Mouse (Mus musculus): Measurements from ENCODE around the gene Elavl4. TPM values are rescaled to one million over a fixed set of nuclear protein-coding genes. Genes with fewer than 3 reads are reported as not detected.

The Elavl4 gene
- polyA plus RNA-seq (2014; fragmentation: Nextera tagmentation; extraction: Ambion mirVana): 83.3 and 112 TPM in 2 replicates

DNA sequence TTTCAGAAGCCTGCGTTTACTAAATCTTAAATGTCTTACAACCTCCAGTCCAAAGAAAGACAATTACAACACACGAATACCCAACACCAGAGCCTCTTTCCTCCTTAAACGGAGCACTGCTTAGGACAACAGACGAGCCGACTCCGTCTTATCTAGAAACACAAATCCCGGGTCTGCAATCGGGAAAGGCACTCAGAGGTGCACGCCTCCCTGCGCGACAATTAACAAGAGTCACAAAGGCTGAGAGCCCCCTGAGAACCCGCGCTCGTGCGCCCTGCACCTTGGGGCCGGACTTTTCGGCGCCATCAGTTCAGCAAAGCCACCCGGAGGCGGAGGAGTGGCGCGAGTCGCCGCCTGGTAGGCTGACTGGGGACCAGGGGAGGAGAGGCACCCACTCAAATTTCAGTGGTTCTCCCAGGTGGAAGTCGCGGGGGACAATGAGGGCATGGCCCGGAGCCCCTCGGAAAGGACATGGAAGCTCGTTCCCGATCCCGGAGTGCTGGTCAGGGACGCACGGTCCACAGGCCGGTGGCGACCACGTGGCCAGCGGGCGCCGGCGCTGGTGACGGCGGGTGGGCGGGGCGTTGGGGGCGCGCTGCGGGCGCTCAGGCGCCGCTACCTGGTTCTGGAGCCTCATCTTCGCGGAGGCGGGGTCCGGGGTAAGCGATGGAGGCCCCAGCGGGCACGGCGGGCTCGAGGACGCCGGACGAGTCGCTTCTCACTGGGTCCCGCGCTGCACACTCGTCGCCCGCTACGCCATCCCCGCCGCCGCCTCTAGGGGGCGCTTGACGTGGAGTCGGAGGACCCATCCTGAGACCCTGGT lies at the start of gene Elavl4:
Gene Elavl4 (minus strand): TSS at position 732 of the 823 bp plus-strand sequence.
- peak within 1 kb of the TSS; percentile 79 for H3K9ac ChIP-seq (replicated peaks; ENCODE audit: low read length)
- no peaks in the 10 kb centered on the region for H3K9me3 ChIP-seq (replicated peaks; ENCODE audit: control insufficient read depth, low read length)
- under 1% methylated on average over 75 of the region's 75 CpGs for WGBS
- no peaks in the 10 kb centered on the region for H3K4me1 ChIP-seq (ENCODE audit: control insufficient read depth, insufficient read depth, low read length)
- peak within 1 kb of the TSS; percentile 49 for H3K4me3 ChIP-seq (ENCODE audit: low read depth, low read length)
- ATAC-seq (replicated peaks; ENCODE audit: insufficient number of reproducible peaks, low FRiP score, low TSS enrichment, low read depth): peak; percentile 96
- peak within 1 kb of the TSS; percentile 68 for H3K4me2 ChIP-seq (ENCODE audit: low read depth, low read length)
- peak within 1 kb of the TSS; percentile 70 for H3K27ac ChIP-seq (replicated peaks; ENCODE audit: low read depth, low read length)
- no peaks in the 10 kb centered on the region for H3K36me3 ChIP-seq (replicated peaks; ENCODE audit: control insufficient read depth, insufficient read depth, low read depth, low read length)
- no peaks in the 10 kb centered on the region for H3K27me3 ChIP-seq (ENCODE audit: control insufficient read depth, insufficient read depth, low read length)
- DNase-seq (ENCODE audit: low spot score): peak; percentile 88

DNA sequence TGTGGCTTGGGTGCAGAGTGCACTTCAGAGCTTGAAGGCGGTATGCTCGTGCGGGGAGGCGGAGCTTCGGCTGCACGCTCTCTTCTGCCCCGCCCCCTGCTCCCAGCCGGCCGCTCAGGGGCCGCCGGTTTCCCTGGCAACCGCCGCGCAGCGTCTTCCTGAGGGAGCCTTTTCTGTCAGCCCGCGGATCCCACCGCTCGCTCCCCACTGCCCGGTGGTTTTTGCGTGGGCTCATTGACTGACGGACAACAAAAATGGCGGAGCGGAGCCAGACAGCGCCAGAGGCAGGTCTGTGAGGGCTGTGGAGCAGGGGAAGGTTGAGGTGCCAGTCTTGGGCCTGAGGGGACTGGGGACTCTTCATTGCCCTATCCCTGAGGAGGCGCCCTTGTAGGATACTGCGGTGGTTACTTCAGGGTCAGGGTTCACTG lies 45.9 kb upstream of the Elavl4 start, which contains the start of gene Agbl4:
Gene Agbl4 (plus strand): TSS at position 44 of the 428 bp plus-strand sequence.
- peak within 1 kb of the TSS; percentile 40 for H3K4me2 ChIP-seq (ENCODE audit: low read depth, low read length)
- no peak within 1 kb of the TSS for H3K27ac ChIP-seq (replicated peaks; ENCODE audit: low read depth, low read length)
- H3K4me3 ChIP-seq (ENCODE audit: low read depth, low read length): peak within 1 kb of the TSS; percentile 32
- no peaks in the 10 kb centered on the region for H3K27me3 ChIP-seq (ENCODE audit: control insufficient read depth, insufficient read depth, low read length)
- H3K9ac ChIP-seq (replicated peaks; ENCODE audit: low read length): no peak within 1 kb of the TSS; the same call in 1 of the 2 replicates
- peak; percentile 86 for DNase-seq (ENCODE audit: low spot score)
- H3K36me3 ChIP-seq (replicated peaks; ENCODE audit: control insufficient read depth, insufficient read depth, low read depth, low read length): no peaks in the 10 kb centered on the region
- no peaks in the 10 kb centered on the region for H3K4me1 ChIP-seq (ENCODE audit: control insufficient read depth, insufficient read depth, low read length)
- H3K9me3 ChIP-seq (replicated peaks; ENCODE audit: control insufficient read depth, low read length): no peaks in the 10 kb centered on the region
- peak; percentile 97 for ATAC-seq (replicated peaks; ENCODE audit: insufficient number of reproducible peaks, low FRiP score, low TSS enrichment, low read depth)
- 0% methylated on average over 27 of the region's 27 CpGs for WGBS

DNA sequence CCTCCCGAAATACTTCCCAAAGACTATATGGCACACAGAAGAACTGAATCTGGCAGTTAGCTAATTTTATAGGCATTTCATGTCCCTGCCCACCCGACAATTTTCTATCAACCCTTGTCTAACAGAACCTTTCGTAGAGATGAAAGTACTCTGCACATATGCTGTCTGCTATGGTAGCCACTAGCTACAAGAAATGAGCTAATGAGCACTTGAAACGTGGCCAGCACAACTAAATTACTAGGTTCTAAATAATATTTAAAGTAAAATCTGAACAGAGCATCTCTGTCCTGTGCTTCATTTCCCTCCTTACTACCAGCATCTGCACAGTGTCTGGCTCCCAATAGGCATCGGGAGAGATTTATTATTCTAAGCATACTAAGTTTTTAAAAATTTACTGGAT lies 44.5 kb upstream of the Elavl4 start:
- no peak for DNase-seq (ENCODE audit: low spot score)
- no peak for ATAC-seq (replicated peaks; ENCODE audit: insufficient number of reproducible peaks, low FRiP score, low TSS enrichment, low read depth)
- WGBS: 77% methylated on average over 5 of the region's 5 CpGs
- Histone ChIP-seq H3K36me3 (replicated peaks; ENCODE audit: control insufficient read depth, insufficient read depth, low read depth, low read length) (no peaks in the 10 kb centered on the region), H3K9me3 (replicated peaks; ENCODE audit: control insufficient read depth, low read length) (no peaks in the 10 kb centered on the region), H3K4me3 (ENCODE audit: low read depth, low read length) (no peak overlapping the region), H3K4me2 (ENCODE audit: low read depth, low read length) (no peak overlapping the region), H3K27ac (replicated peaks; ENCODE audit: low read depth, low read length) (no peak overlapping the region), H3K27me3 (ENCODE audit: control insufficient read depth, insufficient read depth, low read length) (no peaks in the 10 kb centered on the region), H3K9ac (replicated peaks; ENCODE audit: low read length) (no peak overlapping the region), H3K4me1 (ENCODE audit: control insufficient read depth, insufficient read depth, low read length) (no peaks in the 10 kb centered on the region)

DNA sequence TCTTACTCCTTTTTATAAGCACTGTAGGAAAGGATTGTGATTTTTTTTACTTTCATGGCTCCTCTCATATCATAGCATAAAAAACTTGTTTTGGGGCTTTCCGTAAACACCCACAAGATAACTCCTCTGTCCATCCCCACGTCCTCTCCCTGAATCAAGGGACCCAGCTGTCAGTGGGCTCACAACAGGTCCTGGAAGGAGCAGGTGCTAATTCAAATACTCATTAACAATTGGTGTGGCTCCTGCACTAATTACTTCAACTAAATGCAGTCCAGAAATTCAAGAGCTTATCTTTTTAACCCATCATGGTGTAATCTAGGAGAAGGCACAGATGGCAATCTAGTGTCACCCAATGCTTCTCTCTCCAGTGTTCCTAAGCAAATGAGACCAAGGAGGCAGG lies 8.9 kb upstream of the Elavl4 start:
- no peak for ATAC-seq (replicated peaks; ENCODE audit: insufficient number of reproducible peaks, low FRiP score, low TSS enrichment, low read depth)
- no peak overlapping the region for H3K4me2 ChIP-seq (ENCODE audit: low read depth, low read length)
- no peak overlapping the region for H3K27ac ChIP-seq (replicated peaks; ENCODE audit: low read depth, low read length)

DNA sequence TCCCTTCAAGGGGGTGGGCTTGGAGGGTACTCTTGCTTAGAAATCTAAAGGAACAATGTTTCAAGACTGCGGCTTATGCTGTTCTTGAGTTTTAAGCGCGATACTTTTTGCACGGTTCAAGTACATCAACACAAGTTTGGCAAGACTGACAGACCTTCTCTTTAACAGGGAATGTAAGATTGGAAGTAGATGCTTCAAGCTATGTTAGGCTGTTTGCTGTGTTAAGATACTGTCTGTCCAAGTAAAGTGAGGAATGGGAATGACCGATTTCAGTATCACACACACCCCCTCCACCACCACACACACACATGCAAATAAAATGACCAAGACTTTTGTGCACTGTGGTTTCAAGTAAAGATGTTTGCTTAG lies 276 bp upstream of the Elavl4 start:
- peak overlapping the region; percentile 70; the same call in 1 of the 2 replicates for H3K27ac ChIP-seq (replicated peaks; ENCODE audit: low read depth, low read length)
- no peaks in the 10 kb centered on the region for H3K27me3 ChIP-seq (ENCODE audit: control insufficient read depth, insufficient read depth, low read length)
- H3K36me3 ChIP-seq (replicated peaks; ENCODE audit: control insufficient read depth, insufficient read depth, low read depth, low read length): no peaks in the 10 kb centered on the region
- no peaks in the 10 kb centered on the region for H3K9me3 ChIP-seq (replicated peaks; ENCODE audit: control insufficient read depth, low read length)
- 11% methylated on average over 5 of the region's 5 CpGs for WGBS
- peak overlapping the region; percentile 79 for H3K9ac ChIP-seq (replicated peaks; ENCODE audit: low read length)
- no peaks in the 10 kb centered on the region for H3K4me1 ChIP-seq (ENCODE audit: control insufficient read depth, insufficient read depth, low read length)
- ATAC-seq (replicated peaks; ENCODE audit: insufficient number of reproducible peaks, low FRiP score, low TSS enrichment, low read depth) (peak; percentile 71), DNase-seq (ENCODE audit: low spot score) (no peak)
- peak overlapping the region; percentile 68 for H3K4me2 ChIP-seq (ENCODE audit: low read depth, low read length)
- H3K4me3 ChIP-seq (ENCODE audit: low read depth, low read length): peak overlapping the region; percentile 49

More for the DNA sequence above, 8.9 kb upstream of the Elavl4 start:
- Histone ChIP-seq H3K36me3 (replicated peaks; ENCODE audit: control insufficient read depth, insufficient read depth, low read depth, low read length) (no peaks in the 10 kb centered on the region), H3K9ac (replicated peaks; ENCODE audit: low read length) (no peak overlapping the region), H3K9me3 (replicated peaks; ENCODE audit: control insufficient read depth, low read length) (no peaks in the 10 kb centered on the region), H3K4me1 (ENCODE audit: control insufficient read depth, insufficient read depth, low read length) (no peaks in the 10 kb centered on the region), H3K27me3 (ENCODE audit: control insufficient read depth, insufficient read depth, low read length) (no peaks in the 10 kb centered on the region), H3K4me3 (ENCODE audit: low read depth, low read length) (no peak overlapping the region)
- 65% methylated on average over 2 of the region's 2 CpGs for WGBS
- no peak for DNase-seq (ENCODE audit: low spot score)

DNA sequence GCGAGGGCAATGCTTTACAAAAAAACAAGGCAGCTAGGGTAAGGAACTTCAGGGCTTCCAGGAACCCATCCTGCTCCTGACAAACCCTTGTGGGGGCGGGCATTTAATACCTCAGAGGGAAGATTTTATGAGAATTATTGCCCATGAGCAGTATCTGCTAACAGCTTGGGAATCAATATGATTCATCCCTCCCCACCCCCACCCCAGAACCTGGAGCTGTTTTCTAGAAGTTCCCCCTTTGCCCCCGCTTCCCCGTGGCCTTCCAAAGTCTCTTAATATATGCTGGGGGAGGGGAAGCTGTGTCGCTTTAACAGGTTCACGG lies 892 bp downstream of the Elavl4 start:
- H3K4me1 ChIP-seq (ENCODE audit: control insufficient read depth, insufficient read depth, low read length): no peaks in the 10 kb centered on the region
- H3K4me2 ChIP-seq (ENCODE audit: low read depth, low read length): peak overlapping the region; percentile 68
- 5% methylated on average over 6 of the region's 6 CpGs for whole genome bisulfite sequencing
- ATAC-seq (replicated peaks; ENCODE audit: insufficient number of reproducible peaks, low FRiP score, low TSS enrichment, low read depth) (no peak), DNase-seq (ENCODE audit: low spot score) (peak; percentile 60)
- peak overlapping the region; percentile 79 for H3K9ac ChIP-seq (replicated peaks; ENCODE audit: low read length)
- no peaks in the 10 kb centered on the region for H3K36me3 ChIP-seq (replicated peaks; ENCODE audit: control insufficient read depth, insufficient read depth, low read depth, low read length)
- H3K27me3 ChIP-seq (ENCODE audit: control insufficient read depth, insufficient read depth, low read length): no peaks in the 10 kb centered on the region
- H3K27ac ChIP-seq (replicated peaks; ENCODE audit: low read depth, low read length): 0 out of 2 replicates have a peak overlapping the region, but pooled peaks have one; percentile 70
- H3K4me3 ChIP-seq (ENCODE audit: low read depth, low read length): peak overlapping the region; percentile 49
- H3K9me3 ChIP-seq (replicated peaks; ENCODE audit: control insufficient read depth, low read length): no peaks in the 10 kb centered on the region

DNA sequence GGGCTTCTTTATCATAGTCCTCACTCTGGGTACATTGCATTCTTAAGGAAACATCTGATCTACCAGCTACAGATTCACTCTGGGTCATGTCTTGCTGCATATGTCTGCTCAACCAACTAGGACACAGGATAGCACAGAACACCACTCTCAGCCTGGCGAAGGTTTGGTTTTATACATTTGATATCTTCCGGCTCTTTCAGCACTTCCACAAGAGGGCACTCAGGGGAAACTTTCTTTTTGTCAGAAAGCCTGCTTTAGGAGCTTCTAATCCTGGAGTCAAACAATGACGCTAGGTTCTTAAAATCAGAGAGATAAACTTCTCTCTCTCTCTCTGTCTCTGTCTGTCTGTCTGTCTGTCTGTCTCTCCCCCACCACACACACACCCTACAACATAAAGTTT lies 27.8 kb downstream of the Elavl4 start:
- Histone ChIP-seq H3K27me3 (ENCODE audit: control insufficient read depth, insufficient read depth, low read length) (no peaks in the 10 kb centered on the region), H3K4me3 (ENCODE audit: low read depth, low read length) (no peak overlapping the region), H3K9ac (replicated peaks; ENCODE audit: low read length) (no peak overlapping the region), H3K9me3 (replicated peaks; ENCODE audit: control insufficient read depth, low read length) (no peaks in the 10 kb centered on the region), H3K36me3 (replicated peaks; ENCODE audit: control insufficient read depth, insufficient read depth, low read depth, low read length) (no peaks in the 10 kb centered on the region), H3K4me2 (ENCODE audit: low read depth, low read length) (no peak overlapping the region), H3K4me1 (ENCODE audit: control insufficient read depth, insufficient read depth, low read length) (no peaks in the 10 kb centered on the region), H3K27ac (replicated peaks; ENCODE audit: low read depth, low read length) (no peak overlapping the region)
- peak; percentile 18 for DNase-seq (ENCODE audit: low spot score)
- 55% methylated on average over 3 of the region's 3 CpGs for WGBS
- no peak for ATAC-seq (replicated peaks; ENCODE audit: insufficient number of reproducible peaks, low FRiP score, low TSS enrichment, low read depth)

DNA sequence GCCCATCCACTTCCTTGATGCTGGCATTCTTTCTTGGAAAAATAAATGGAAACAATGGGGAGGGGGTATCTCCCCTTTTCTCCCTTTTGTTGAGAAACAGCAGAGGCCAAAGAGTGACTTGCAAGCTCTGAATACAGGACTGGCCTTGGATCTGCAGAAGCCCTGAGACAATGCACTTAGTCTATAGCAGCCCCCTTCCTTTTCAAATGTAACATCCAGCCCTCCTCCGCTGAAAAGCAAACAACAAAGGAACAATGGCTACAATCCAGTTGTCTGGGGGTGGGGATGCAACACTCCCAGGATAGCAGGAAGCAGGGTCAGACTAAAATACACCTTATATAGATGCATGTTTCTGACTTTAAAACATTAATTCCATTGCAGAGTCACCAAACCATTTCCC lies 39.6 kb downstream of the Elavl4 start:
- ATAC-seq (replicated peaks; ENCODE audit: insufficient number of reproducible peaks, low FRiP score, low TSS enrichment, low read depth) (peak; percentile 18; the same call in 1 of the 2 replicates), DNase-seq (ENCODE audit: low spot score) (no peak)
- Histone ChIP-seq H3K4me2 (ENCODE audit: low read depth, low read length) (no peak overlapping the region), H3K27me3 (ENCODE audit: control insufficient read depth, insufficient read depth, low read length) (no peaks in the 10 kb centered on the region), H3K36me3 (replicated peaks; ENCODE audit: control insufficient read depth, insufficient read depth, low read depth, low read length) (no peaks in the 10 kb centered on the region), H3K4me3 (ENCODE audit: low read depth, low read length) (no peak overlapping the region), H3K27ac (replicated peaks; ENCODE audit: low read depth, low read length) (no peak overlapping the region), H3K9ac (replicated peaks; ENCODE audit: low read length) (no peak overlapping the region), H3K4me1 (ENCODE audit: control insufficient read depth, insufficient read depth, low read length) (no peaks in the 10 kb centered on the region), H3K9me3 (replicated peaks; ENCODE audit: control insufficient read depth, low read length) (no peaks in the 10 kb centered on the region)
- WGBS: 6% methylated on average over 1 of the region's 1 CpGs

All from embryonic facial prominence, embryonic 11.5 days (tissue).